Mouse (Mus musculus) thymus, postnatal 0 days (tissue): ENCODE measurements at regions not wholly inside any gene's neighbourhood (a gene's known extent, or its start where the extent isn't known, plus 50 kb on each side); places are given as distances from the start of the nearest gene placed in this dataset.

ENCODE experiments used
- DNase-seq: peaks from one replicate; pipeline ENCODE4 v3.0.0-alpha.2; 2015; ENCODE audit warnings: low spot score

- no peak for DNase-seq
Observed at GRCm38 (mm10) chr8:115428528-115429290, 278.9 kb downstream of the Maf start.

GRCm38 (mm10) chr8:115428022-115428421 lies 279.6 kb downstream of the Maf start:
- DNase-seq: no peak

- no peak for DNase-seq
Observed at GRCm38 (mm10) chr8:115427490-115427889, 280.1 kb downstream of the Maf start.

GRCm38 (mm10) chr8:115426543-115426942 lies 281.1 kb downstream of the Maf start:
- DNase-seq: no peak

GRCm38 (mm10) chr8:115425360-115425759 lies 282.2 kb downstream of the Maf start:
- DNase-seq: no peak

- no peak for DNase-seq
Observed at GRCm38 (mm10) chr8:115423682-115424081, 283.9 kb downstream of the Maf start.

GRCm38 (mm10) chr8:115423056-115423455 lies 284.5 kb downstream of the Maf start:
- no peak for DNase-seq

GRCm38 (mm10) chr8:115420536-115420935 lies 287.1 kb downstream of the Maf start:
- DNase-seq: no peak

- no peak for DNase-seq
Observed at GRCm38 (mm10) chr8:115420131-115420530, 287.5 kb downstream of the Maf start.

GRCm38 (mm10) chr8:115418056-115418455 lies 289.5 kb downstream of the Maf start:
- peak; percentile 71 for DNase-seq

- DNase-seq: peak; percentile 89
Observed at GRCm38 (mm10) chr8:115414061-115414473, 293.5 kb downstream of the Maf start.

- no peak for DNase-seq
Observed at GRCm38 (mm10) chr8:115411756-115412155, 295.8 kb downstream of the Maf start.

GRCm38 (mm10) chr8:115411061-115411460 lies 296.5 kb downstream of the Maf start:
- DNase-seq: no peak

- DNase-seq: no peak
Observed at GRCm38 (mm10) chr8:115410191-115410590, 297.4 kb downstream of the Maf start.

- DNase-seq: no peak
Observed at GRCm38 (mm10) chr8:115407535-115407934, 300.1 kb downstream of the Maf start.

- no peak for DNase-seq
Observed at GRCm38 (mm10) chr8:115403601-115404000, 304.0 kb downstream of the Maf start.

- no peak for DNase-seq
Observed at GRCm38 (mm10) chr8:115402471-115403197, 305.0 kb downstream of the Maf start.
